Mouse (Mus musculus) c-Kit-negative CD71-positive TER-119-positive erythroid progenitor cells, embryonic 14.5 days (primary cell): ENCODE results near the gene Abca6.

Experiments used
- DNase-seq: peaks from one replicate; pipeline ENCODE4 v3.0.0-alpha.2; 2013; ENCODE audit warnings: low read depth, low spot score

Gene Abca6

GRCm38 (mm10) chr11:110251534-110251933 lies at the start of gene Abca6:
TSS of gene Abca6 (minus strand) at chr11:110251776.
- DNase-seq, result no peak

DNA sequence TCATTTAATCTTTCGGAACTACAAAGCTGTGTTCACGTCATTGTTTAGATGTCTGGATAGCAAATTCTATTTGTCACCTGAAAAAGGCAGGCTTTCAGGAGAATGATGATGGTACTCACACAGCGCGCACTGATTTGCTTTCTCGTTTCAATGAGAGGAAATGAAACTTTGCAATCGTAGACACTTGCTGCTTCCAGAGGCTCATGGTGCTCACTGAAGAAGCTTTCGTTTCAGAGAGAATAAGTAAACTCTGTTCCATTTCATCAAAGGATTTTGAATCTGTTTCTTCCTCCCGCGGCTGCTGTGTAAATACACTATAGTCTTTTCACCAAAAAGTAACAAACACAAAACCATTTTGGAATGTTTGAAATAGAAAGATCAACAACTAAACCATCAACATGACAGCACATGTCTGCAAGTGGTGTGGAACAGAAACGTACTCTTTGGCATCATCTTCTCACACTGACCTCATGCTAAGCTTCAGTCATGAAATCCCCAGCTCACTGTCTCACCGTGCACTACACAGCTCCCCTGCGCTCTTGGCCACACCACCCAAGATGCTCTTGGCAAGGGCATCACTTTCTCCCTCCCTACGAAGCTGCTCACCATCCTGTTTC lies 46.4 kb upstream of the Abca6 start:
- DNase-seq, result no peak

DNA sequence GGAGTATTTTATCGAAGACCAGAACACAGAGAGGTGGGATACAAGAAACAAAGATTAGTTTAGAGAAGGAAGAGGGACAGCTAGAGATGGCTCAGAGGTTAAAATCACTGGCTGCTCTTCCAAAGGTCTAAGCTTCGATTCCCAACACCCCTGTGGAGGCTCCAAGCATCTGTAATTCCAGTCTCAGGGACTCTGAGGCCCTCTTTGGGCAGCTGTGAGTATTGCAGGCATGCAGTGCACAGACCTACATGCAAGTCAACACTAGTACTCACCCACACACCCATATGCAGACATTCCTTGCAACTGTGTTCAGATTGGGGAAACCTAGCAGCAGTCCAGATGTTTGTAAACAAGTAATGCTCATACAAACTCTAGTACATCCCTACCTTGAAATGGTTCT lies 39.0 kb upstream of the Abca6 start:
- DNase-seq, result no peak

DNA sequence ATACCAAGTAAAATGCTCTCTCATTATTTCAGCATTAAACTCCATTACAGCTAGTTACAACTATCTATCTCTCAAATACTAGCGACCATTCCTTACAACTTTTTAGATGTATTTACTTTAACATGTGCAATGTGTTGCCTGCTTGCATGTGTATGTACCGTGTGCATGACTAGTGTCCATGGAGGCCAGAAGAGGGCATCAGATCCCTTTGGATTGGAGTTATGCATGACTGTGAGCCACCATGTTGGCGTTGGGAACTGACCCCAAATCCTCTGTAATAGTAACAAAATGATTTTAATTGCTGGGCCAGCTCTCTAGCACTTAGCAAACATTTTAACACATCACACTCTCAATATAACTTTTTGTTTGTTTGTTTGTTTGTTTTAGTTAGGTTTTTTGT lies 36.8 kb upstream of the Abca6 start:
- DNase-seq, result no peak

DNA sequence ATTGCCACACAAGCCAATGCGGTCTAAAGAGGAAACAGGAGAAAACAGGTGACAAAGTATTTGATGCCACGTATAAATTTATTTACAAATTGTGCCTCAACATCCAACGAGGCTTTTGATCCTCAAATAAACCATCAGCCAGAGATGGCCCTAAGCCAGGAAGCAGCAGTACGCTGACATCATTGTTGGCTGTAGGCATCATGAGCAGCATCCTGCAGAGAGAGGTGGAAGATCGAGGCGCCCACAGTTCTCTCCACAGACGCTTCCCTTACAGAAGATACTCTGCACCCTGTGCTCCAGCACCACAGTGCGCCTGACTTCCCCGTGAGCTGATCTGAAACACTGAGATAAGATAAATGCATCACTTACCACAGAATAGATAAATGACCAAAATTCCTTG lies 36.1 kb upstream of the Abca6 start:
- DNase-seq, result no peak

DNA sequence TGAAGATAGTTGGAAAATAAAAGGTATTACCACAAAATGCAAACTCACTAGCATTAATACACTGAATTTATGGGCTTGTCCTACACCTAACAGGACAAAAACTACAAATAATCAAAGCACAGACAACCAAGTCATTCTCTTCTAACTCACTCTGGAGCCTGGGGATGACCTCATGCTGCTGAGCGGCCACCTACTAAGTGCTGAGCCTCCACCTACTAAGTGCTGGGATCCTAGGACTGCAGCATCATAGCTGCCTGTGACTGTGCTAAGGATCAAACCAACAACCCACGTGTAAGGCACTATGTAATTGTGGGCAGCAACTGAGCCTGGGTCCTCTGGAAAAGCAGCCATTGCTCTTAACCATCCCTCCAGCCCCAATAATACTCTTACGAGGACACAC lies 34.8 kb upstream of the Abca6 start:
- no peak for DNase-seq

DNA sequence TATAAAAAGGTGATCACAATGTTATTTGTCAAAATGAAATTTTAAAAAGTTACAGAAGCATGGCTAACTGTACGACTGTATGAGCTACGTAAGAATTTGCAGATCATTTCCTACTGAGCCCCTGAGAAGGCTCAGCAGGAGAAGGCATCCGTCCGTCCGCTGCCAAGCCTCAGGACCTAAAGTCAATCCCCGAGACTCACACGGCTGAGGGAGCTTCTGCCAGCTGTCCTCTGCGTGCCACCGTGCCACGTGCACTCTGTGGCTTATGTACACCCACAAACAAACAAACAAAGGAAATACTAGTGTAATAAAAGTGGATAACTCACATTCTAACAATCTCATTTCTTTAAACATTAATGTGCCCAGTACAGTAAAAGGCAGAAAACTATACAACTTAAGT lies 33.3 kb upstream of the Abca6 start:
- no peak for DNase-seq

DNA sequence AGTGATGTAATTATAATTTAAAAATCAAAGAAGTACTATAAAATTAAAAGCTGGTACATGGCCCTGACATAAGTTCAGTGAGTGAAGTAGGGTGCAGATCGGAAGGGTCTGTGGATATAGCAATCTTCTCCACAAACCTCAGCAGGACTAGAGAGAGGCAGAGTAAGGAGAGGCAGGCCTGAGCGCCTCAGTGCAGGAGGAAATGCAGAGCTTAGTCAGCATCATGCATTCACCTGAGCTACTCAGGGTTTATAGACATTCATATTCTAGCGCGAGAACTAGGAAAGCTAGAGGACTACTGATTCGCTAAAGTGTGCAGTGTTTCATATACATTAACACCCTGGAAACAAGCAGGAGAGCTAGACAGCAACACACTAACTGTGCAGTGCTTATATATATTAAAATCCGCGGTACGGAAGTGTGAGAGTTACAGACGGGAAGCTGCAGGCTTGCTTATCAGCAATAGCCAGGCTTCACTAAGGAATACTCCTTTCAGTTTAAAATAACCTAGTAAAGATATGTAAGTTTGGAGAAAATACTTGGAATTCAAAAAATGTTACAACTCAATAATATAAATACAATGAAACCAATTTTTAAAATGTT lies 32.7 kb upstream of the Abca6 start:
- DNase-seq, result no peak

- no peak for DNase-seq
Measured at GRCm38 (mm10) chr11:110274794-110275193, 23.2 kb upstream of the Abca6 start.

DNA sequence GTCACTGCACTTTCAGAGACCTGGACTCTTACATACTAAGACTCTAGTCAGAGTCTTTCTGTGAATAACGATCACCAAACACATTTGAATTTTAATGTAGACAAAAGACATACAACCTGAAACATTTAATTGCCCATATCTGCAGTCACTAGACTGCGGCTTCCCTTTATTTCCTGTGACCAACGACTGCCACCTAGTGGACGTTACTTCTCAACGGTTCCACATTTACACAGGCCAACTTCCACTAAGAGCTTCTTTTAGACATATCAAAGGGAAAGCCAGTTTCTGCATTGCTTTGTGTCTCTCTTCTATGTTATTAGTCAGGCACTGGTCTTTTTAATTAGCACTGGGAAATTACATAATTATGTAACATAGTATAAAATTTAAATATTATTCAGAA lies 20.2 kb upstream of the Abca6 start:
- peak; percentile 15 for DNase-seq

DNA sequence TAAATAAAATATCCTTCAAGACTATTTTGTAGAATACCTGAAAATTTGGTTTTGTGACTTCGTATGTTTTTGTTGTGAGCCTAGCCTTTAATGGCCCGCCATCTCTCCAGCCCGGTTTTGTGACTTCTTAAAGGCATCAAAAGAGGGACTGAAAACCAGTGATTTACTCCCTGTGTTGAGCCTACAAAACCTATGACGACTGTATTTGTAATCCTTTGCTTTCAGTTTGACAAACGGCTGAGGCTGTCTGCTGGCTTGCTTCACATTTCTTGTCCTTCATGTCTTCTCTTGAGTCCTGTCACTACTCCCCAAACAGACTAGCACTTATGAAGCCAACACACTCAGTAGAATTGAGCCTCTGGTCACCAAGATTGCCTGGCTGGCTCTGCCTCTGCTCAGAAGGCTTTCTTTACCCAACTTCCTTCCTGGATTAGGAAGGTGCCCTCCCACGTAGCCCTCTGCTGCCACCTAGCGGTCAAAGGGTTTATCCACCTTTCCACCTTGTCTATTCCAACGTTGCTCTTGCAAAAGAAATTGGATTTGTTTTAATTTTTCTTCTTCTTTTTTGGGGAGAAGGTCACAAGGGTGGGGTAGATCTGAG lies 16.8 kb upstream of the Abca6 start:
- DNase-seq, result peak; percentile 51

- no peak for DNase-seq
Measured at GRCm38 (mm10) chr11:110267232-110267631, 15.7 kb upstream of the Abca6 start.

- DNase-seq, result no peak
Measured at GRCm38 (mm10) chr11:110266757-110267156, 15.2 kb upstream of the Abca6 start.

GRCm38 (mm10) chr11:110261867-110262266 lies 10.3 kb upstream of the Abca6 start:
- no peak for DNase-seq

- no peak for DNase-seq
Measured at GRCm38 (mm10) chr11:110257911-110258310, 6.3 kb upstream of the Abca6 start.

- DNase-seq, result no peak
Measured at GRCm38 (mm10) chr11:110257061-110257460, 5.5 kb upstream of the Abca6 start.

DNA sequence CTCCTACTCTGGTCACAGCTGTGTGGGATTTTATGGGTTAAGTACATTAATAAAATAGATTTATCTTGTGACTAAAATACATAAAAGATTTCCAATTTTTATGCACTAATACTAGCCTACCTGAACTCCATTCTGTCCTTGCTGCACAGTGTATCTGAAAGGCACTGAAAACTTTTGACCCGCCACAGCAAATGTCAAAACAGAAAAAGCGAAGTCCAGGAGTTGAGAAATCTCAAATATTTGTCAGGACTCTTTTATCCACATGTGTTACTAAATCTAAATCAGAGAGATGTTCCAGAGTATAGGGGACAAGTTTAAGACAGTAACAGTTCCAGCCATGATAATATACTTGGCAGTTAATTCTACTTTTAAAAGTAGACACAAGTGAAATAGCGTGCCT lies 680 bp upstream of the Abca6 start:
- no peak for DNase-seq

- no peak for DNase-seq
Measured at GRCm38 (mm10) chr11:110244730-110245129, 6.8 kb downstream of the Abca6 start.

GRCm38 (mm10) chr11:110237466-110237865 lies 14.1 kb downstream of the Abca6 start:
- DNase-seq, result no peak

DNA sequence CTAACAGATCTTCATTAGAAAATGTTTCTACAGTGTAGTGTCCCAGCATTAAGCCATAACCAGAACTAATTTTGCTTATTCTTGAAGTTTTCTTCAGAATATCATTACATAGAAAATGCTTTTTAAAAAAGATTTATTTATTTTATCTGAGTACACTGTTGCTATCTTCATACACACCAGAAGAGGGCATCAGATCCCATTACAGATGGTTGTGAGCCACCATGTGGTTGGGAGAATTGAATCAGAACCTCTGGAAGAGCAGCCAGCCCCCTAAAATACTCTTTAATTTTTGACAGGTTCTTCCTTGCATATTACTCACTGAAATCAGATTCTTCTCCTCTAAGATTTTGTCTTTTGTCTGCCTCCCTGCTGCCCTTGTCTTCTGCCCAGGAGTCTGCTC lies 18.6 kb downstream of the Abca6 start:
- no peak for DNase-seq

- no peak for DNase-seq
Measured at GRCm38 (mm10) chr11:110217118-110217517, 34.5 kb downstream of the Abca6 start.

DNA sequence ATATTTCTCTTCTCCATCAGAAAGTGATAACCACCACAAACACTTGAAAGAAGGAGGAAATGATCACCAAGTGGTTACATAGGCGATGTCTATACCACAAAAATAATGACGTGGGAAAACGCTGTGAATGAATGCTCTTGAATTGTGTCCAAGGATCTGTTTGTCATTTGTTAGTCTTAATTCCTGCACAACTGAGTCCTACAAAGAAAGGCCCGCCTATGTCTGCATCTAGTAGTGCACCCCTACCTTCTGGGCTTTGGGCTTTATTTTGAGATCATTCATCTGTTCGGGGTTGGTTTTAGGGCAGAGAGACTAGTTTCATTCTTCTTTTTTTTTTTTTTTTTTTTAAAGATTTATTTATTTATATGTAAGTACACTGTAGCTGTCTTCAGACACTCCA lies 47.6 kb downstream of the Abca6 start:
- no peak for DNase-seq

GRCm38 (mm10) chr11:110198882-110199281 lies 52.7 kb downstream of the Abca6 start:
- no peak for DNase-seq
